Mouse (Mus musculus): ENCODE results near the gene Adgrl3. TPM values are rescaled to one million over a fixed set of nuclear protein-coding genes. Genes with fewer than 3 reads are reported as not detected.
"Not testable (repeated sequence)": the region's sequence is repeated elsewhere in the genome, so short reads cannot be mapped to it uniquely, and the experiment has no call there.

Gene Adgrl3
- total RNA-seq, 2 experiments from 2014 or later, result 26.5 to 28.9 TPM

DNA sequence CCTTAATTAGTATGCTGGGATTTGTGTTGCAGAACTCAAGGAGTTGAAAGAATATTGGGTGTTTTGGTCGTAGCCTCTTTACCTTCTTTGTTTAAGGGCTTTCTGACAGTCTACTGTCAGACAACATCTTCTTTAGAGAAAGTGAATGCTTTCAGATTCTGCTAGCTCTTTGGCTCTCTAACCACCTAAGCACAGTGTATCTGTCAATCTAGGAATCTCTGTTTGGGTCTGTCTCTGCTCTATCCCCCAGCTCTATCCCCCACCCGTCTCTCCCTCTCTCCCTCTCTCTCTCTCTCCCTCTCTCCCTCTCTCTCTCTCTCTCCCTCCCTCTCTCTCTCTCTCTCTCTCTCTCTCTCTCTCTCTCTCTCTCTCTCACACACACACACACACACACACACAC is 535.2 kb downstream of the Adgrl3 start:
- DNase-seq (ENCODE audit: low spot score in 2 of 2), result not testable (repeated sequence)

DNA sequence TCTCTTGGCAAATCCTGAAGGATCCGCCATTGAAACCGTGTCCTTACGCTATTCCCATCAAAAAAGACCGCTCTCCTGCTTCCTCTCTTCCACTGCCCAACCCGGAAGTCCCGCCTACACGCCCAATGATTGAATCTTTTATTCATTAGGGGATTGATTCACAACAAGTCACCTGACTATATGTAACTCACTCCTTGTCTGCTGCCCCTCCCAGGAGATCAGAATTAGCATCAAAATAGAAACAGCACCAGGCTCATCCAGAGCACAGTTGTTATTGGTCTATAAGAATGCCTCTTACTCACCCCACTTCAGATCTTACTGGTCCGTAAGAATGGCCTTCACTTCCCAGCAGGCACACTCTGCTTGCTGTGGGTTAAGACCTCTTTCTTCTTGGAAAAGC is 536.1 kb downstream of the Adgrl3 start:
- DNase-seq (ENCODE audit: low spot score in 2 of 2), result no peak

DNA sequence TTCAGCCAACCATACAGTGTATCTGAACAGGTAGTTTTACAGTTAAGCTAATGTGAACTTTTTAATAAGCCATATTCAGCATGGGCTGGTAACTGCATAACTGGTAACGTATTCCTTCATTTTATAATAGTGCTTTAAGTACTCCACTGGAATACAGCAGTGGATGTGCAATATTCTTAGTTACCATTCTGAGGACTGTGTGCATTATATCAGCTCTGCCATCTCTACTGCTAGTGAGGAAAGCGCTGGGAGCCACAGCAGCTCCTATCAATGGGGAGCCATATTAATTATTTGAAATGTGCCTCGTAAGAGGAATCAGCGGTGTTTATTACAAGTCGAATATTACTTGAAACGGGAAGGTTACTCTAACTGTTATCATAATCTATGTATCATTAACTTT is 539.0 kb downstream of the Adgrl3 start:
- no peak for DNase-seq (ENCODE audit: low spot score in 2 of 2)

DNA sequence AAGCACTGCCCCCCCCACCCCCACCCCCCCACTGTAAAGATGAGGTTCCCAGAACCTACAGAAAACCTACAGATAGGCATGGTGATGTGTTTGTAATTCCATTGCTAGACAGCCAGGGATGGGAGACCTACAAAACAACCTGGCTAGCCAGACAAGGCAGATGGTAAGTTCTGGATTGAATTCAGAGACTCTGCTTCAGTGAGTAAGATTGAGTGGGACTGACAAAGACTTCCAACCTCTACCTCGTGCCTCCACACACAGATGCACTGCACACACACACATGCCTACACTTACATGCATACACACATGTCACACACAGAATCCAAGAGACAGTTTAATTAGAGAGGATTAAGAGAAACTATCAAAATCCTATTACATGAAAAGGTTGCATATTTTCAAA is 544.4 kb downstream of the Adgrl3 start:
- DNase-seq (ENCODE audit: low spot score in 2 of 2), result no peak

DNA sequence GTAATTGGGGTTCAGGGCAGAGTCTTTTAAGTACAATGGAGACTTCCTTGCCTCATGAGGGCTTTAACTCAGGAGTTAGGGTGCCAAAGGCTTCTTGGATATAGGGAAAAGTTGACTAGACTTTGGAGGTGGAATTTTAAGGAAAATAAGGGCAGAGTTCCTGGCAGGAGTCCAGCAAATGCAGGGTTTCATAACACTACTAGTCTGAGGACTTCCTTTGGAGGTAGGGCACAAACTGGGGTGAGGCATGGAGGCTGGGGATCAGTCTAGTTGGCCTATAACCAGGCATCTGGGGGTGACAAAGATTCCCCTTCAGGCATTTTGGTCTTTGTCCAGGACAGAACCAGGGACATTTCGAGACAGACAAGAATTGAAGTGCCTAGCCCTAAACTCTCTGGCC is 546.6 kb downstream of the Adgrl3 start:
- no peak for DNase-seq (ENCODE audit: low spot score in 2 of 2)

DNA sequence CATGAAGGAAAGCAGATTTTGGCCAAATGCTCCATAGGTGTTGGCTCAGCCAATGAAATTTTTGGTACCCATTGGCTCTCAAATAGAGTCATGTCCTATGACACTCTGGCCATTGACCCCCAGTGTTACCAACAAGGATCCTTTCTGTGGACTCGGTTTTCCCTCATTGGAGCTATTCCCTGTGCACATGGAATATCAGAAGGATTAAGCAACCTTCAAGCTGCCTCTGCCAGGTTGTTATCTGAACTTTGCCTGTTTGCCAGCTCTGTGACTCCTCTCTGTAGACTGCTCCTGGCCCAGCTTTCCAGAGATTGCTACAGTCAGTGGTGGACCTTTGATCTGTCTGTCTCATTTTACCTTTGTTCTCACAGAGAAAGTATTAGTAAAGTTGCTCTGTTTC is 548.8 kb downstream of the Adgrl3 start:
- no peak for DNase-seq (ENCODE audit: low spot score in 2 of 2)

DNA sequence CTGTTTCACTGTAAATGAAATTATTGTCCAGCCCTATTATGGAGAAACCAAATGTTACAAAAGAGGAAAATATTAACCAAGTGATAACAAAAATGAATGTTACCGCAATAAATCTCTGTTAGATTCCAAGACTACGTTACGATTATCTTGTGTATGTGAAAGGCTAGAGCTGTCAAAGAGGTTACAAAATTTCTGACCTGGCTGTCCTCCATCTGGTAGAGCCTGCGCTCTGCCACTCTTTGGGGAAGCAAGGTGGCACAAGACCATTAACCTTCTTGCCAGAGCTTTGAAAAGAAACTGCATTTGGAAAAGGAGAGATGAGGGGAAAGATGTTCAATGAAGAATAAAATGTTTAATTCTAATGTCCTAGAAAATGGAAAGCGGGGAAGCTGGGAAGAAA is 562.9 kb downstream of the Adgrl3 start:
- DNase-seq (ENCODE audit: low spot score in 2 of 2), result no peak

DNA sequence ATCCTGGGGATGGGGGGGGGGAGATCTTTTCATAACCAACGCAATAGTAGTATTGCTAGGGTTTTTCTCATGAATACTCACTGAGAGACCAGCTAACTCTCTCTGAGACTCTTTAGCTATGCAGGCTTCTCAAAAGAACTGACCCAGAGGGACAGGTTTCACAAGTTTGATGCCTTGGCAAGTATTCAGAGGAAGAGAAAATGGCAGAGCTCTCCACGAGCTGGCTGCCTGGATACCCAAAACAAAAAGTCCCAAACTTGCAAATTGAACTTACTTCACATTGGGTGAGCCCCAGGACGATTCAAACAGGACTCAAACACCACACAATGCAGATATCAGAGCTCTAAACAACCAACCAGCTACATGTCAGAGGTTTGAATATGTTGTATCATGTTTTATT is 563.5 kb downstream of the Adgrl3 start:
- no peak for DNase-seq (ENCODE audit: low spot score in 2 of 2)

DNA sequence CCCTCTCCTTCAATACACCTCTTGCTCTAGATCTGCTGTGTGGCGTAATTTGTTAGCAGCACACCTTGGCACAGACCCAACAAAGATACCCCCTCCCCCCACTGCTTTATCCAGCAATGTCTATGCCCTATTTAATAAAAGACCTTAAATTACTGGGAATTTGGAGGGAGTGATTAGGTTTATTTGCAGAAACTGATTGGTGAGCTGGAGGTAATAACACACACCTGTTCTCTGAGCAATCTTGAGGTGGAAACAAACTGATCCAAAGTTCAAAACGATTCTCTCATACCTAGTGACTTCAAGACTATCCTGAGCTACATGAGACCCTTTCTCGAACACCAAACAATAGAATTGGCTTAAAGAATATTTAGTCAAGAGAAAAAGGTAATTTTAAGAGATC is 565.0 kb downstream of the Adgrl3 start:
- DNase-seq (ENCODE audit: low spot score in 2 of 2), result no peak

DNA sequence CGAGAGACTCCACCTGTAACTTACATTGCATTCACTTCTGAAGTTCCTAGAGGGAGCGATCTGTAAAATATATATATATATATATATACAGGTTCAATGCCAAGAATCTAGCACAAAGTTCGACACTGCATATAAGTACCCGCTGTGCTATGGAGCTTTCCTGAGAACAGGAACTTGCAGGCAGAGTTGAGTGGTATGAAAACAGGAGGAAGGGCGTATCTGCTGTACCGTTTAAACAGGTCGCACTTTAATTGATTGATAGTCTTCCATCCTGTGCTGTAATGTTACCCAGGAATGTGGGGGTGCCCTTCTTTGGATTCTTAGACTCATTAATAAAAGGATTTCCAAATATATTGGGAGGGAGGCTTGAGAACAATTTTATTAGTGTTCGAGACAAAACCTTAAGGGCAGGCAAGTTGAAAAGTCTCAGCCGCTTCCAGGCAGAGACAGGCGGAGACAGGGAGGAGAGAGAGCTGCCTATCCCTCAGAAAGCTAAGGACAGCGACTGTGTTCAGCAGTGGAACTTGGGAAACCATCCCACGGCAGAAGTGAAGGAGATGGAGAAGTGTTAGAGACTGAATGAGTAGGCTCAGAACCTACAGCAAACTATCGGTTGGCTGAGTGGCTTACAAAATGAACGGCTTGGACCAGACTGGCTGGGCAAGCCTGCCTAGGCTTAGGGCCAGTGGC is 570.2 kb downstream of the Adgrl3 start:
- no peak for DNase-seq (ENCODE audit: low spot score in 2 of 2)

DNA sequence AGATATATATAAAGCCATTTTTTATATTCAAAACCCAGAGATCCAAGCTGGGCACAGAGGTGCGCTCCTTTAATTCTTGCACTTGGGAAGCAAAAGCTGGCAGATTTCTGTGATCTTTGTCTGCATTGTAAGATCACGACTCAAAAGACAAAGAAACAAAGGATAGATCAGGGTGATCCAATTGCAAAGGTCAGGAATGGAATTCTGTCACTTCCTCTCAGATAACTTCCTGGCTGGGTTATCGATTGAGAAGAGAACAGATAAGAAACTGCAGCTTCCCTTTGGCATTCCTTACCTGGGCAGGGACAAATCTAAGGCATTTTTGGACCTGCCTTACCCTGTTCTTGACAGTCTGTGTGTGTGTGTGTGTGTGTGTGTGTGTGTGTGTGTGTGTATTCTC is 571.5 kb downstream of the Adgrl3 start:
- DNase-seq (ENCODE audit: low spot score in 2 of 2), result no peak

DNA sequence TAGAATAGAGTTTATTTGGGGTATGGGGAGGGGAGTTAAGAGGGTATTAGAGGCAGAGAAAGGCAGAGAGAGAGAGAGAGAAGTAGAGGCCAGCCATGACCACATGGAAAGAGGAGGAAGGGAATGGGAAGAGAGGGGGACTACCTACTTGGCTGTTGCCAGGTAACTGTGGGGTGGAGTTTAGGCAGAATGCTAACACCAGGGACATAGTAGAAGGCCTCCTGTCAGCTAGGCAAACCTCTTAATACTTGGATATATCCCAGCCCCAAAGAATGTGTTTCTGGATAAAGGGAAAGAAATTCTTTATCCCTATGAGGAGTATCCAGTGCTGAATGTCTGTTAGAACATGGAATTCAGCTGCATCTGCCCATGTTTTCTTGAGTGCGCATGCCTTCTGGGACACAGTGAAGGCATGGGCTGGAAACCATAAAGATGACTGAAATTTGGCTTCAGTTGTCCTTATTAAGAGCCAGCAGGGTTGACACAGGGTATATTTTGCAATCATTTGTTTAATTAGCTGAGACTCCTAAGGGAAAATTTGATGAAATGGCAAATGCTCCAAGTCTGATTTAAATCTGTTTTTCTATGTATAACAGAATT is 573.6 kb downstream of the Adgrl3 start:
- DNase-seq (ENCODE audit: low spot score in 2 of 2), result no peak

DNA sequence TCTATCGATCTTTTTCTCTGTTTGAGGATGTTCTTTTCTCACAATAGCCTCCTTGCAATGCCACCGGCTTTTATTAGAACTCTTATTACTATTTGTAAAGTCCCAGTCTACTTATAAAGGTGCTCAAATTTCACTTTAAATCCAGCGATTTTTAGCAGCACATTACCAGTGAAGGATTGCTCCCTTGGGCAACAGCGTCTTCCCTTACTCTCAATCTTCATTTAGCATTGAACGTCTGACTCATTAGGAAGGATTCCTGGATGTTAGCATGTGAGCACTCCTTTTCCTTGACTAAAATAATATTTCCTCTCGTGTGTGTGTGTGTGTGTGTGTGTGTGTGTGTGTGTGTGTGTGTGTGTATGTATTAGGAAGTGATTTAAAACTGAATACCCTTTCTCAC is 578.1 kb downstream of the Adgrl3 start:
- no peak for DNase-seq (ENCODE audit: low spot score in 2 of 2)

DNA sequence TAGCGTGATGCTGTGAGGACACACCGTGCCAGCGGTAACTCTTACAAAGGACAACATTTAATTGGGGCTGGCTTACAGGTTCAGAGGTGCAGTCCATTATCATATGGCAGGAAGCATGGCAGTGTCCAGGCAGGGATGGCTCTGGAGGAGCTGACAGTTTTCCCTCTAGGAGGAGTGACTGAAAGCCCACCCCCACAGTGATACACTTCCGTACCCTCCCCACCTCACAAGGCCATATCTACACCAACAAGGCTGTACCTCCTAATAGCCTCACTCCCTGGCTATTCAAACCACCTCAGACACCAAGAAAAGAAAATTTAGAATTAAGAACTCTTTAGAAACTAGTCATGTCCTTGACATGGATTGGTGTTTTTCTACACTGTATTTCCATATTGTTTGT is 583.0 kb downstream of the Adgrl3 start:
- DNase-seq (ENCODE audit: low spot score in 2 of 2), result no peak

DNA sequence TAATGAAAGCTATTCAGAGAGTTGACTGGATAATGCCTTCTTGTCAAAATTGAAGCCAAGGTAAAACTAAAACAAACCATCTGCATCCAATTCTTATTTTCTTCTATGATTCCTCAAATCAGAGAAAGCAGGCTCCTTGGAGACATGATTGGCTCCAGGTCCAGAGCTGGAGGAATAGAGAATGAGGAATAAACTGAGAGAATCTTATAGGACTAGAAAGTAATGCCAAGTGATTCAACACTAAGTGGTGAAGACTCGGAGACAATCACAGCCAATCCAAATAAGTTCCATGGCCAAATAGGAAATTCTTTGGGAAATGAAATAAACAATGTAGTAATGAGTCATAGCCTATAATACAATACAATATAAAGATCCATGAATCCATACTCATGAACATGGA is 585.7 kb downstream of the Adgrl3 start:
- no peak for DNase-seq (ENCODE audit: low spot score in 2 of 2)

DNA sequence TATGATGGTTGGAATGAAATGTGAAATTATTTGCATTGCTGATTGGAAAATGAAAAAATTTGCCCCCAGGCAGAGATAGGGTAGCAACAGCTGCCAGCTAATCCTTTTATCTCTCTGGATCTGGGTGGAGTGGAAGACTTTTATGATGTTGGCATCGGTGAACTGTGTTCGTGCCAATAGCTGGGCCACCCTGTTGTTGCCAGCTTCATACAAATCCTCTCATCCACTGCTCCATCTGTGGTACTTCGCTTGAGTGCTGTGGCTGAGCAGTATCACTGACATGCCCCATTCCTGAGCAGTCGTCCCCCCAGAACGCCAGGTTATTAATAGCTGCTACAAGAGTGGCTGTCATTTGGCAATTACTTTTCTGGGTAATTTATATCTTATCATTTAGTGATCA is 590.3 kb downstream of the Adgrl3 start:
- no peak for DNase-seq (ENCODE audit: low spot score in 2 of 2)

DNA sequence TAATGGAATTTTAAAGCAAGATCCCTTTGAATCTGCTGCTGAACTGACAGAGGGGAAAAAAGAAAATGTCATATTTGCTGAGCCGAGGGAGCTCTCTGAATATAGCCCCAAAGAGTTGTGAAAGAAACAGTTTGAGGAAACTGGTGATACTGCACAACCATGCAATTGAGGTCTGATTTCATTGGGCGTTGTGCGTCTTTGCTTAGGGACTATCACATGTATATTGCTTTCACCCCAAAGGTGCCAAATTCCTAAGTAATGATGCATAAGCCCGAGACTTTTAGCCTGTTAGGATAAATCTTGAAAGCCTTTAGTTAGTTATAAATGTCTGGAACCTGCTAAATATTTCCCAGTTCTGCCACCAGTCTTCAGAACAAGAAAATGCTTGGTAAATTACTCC is 594.7 kb downstream of the Adgrl3 start:
- no peak for DNase-seq (ENCODE audit: low spot score in 2 of 2)

DNA sequence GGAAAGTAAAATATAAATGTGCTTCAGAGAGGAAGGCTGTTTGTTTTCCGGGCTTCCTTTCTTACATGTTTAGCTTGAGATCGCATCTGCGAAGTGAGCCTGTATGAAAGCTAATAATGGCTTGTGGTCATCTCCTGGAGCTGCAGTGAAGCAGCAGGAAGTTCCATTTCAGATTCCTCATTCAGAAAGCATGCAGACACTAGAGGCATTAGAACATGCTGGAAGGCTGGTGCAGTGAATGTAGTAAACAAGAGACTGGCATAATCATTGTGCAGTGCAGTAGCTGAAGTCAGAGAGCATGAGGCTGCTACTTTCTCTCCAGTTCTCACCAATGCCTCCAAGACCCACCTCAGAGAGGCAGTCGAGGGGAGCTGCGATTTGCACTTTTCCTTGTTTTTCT is 601.2 kb downstream of the Adgrl3 start:
- DNase-seq (ENCODE audit: low spot score in 2 of 2), result no peak

DNA sequence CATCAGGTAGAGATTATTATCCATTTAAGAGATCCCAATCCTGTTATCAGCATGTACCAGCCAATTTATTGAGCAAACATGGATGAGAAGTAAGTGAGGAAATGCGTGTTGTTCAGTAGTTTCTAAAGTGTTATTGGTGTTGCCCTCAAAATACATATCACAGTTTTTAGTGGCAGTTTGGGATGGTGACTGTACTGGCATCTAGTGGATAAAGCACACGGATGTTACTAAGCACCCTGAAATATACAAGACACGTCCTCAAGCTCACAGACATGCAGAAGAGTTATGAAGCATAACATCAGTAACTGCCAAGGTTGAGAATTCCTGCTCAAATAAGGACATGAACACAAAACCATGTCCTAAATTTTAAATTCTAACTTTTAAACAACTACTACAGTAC is 601.8 kb downstream of the Adgrl3 start:
- no peak for DNase-seq (ENCODE audit: low spot score in 2 of 2)

DNA sequence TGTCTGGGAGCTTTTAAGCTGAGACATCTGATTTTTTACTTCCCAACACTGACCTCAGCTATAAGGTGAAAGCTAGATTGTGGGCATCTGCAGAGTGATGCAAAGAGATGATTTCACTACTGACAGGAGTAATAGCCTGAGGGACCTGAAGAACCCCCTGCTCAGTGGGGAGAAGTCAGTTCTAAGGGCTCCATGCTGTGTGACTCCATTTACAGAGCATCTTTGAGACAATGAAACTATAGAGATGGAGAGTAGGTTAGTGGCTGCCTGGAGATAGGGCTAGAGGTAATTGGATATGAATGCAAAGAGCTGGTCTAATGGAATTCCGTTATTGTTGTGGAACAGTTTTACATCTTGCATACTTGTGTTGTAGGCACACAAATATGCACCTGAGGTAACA is 603.9 kb downstream of the Adgrl3 start:
- DNase-seq (ENCODE audit: low spot score in 2 of 2), result no peak

DNA sequence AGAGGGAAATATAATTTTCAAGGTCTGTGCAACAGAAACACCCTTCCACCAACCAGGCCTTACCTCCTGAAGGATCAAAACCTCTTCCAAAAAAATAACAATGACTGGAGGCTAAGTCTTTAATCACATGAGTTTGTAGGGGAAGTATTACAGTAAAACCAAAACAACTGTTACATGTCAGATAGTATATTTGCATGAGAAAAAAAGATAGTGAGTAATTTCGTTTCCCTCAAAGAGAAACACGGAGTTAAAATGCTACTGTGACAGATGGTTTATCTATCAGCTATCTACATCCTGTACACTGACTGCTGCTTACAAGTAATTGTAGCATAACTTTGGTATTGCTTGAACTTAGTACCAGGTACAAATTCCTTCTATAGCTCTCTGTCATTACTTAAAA is 616.2 kb downstream of the Adgrl3 start:
- DNase-seq (ENCODE audit: low spot score in 2 of 2), result no peak

DNA sequence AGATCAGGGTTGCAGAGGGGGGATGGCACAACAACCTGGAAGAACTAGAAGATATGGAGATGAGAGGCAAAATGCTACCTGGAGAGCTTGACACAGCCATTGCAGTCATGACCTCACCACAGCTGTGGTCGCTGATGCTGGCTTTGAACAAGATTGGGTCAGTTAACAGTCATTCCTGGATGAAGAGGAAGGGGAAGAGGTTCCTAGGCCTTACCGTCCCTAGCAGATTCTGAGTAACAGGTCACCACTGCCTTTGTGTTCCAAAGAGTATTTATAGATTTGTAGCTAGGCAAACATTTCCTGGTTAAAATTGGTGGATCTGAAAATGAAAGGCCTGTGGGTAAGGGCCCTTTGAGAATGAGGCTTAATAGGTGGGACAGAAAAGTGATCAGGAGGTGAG is 618.5 kb downstream of the Adgrl3 start:
- DNase-seq (ENCODE audit: low spot score in 2 of 2), result no peak

DNA sequence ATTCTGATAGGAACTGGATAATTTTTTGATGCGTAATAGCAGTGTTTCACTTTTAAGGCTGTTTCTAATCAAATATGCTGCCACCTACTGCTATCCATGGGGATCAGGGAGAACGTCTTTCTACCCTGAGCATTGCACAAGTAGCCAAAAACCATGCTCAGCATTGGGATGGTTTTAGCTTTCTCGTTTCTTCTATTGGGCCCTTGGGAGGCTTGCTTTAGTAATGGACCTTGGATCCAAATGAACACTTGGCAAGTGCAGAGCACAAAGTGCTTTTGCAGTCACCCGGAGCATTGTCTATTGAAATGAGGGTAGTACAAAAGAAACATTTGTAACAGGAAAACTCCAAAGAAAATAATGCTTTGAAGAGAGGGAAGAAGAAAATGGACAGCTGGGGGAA is 620.2 kb downstream of the Adgrl3 start:
- DNase-seq (ENCODE audit: low spot score in 2 of 2), result peak in 1 of 2 experiments; percentile 14

All from gastrocnemius, postnatal 4 days (tissue).